Mouse (Mus musculus) gastrocnemius, postnatal 4 days (tissue): ENCODE measurements around the gene Espn. TPM values are rescaled to one million over a fixed set of nuclear protein-coding genes. Genes with fewer than 3 reads are reported as not detected.

ENCODE experiments used
- DNase-seq, 2 experiments: peaks; one replicate each; pipeline ENCODE4 v3.0.0; 2021 to 2022; ENCODE audit warnings: low spot score in 2 of 2, mixed read lengths in 2 of 2
- total RNA-seq, 2 experiments: library from RNA; stranded (reverse); gene quantifications; 2 replicates each; pipeline ENCODE4 v1.2.3; 2021

The Espn gene
- total RNA-seq, 2 experiments from 2014 or later = 1.5 TPM

DNA sequence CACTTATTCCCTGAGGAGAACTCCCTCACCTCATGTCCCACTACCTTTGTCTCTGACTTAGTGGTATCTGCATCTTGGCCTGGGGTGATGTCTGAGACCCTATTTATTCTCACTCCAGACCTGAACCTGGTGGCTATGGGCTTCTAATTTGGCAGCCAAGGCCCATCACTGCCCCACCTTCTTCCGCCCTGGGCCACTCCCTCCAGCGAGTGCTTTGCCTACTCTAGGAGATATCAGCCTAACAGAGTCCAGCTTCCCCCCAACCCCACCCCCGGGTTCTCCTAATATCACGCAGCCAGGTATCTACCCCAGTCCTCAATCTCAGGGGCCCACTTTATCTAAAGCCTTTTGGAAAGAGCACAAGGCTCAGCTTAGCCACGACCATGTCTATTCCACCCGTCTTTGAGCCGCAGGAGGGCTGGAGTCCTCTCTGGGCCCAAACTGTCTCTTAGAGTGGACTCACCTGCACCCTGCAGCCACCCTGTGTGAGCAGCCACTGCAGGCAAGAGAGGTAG, 663 bp downstream of the Espn start:
- DNase-seq = no peak

DNA sequence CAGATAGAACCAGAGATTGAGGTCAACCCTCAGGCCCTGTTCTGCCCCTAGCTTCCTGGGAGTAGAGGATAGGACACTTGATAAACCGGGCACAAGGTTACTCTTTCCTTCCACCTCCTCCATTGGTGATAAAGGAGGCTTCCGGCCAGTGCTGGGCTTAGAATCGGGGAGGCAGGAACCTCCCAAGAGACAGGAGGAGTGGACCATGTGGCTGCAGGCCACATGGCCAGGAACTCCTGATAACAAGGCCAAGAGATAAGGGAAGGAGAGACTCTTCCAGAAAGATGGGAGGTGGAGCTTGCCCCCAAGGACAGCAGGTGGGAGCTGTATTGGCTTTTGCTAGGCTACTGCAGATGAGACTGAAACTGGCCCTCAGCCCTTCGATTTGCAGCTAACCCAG, 1.6 kb downstream of the Espn start:
- DNase-seq = no peak

DNA sequence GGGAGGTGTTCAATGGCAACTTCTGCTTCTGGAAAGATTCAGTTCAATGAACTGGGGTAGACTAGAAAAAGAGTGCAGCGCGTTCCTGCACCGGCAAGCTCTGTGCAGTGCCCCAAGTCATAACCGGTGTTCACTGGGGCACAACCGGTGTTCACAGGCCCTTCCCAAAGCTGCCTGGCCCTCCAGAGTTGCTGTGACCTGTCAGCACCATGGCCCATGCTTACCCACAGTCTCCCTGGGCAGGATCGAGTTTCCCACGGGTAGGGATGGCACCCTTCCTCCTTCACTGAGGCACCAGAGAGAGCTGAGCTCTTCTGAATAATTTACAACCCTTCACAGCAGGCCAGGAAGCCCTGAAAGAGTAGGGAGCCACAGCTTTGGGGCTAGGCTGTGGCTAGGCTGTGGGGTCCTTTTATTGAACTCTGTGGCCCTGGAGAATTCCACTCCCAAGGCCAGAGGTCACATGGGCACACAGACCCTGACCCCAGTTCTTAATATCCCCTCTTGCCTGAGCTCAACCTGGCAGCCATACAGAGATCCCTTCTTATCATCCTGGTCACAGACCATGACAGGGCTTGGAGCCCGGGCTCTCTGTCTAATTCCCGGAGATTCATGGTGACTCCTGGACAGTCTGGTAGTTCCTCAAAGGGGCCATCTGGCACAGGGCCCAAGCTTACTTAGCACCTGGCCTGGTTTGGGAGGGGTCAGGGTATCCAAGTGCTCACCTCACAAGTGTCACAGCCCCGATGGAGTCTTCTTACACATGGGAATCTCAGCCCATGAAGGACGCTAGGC, 5.9 kb downstream of the Espn start:
- DNase-seq = no peak

DNA sequence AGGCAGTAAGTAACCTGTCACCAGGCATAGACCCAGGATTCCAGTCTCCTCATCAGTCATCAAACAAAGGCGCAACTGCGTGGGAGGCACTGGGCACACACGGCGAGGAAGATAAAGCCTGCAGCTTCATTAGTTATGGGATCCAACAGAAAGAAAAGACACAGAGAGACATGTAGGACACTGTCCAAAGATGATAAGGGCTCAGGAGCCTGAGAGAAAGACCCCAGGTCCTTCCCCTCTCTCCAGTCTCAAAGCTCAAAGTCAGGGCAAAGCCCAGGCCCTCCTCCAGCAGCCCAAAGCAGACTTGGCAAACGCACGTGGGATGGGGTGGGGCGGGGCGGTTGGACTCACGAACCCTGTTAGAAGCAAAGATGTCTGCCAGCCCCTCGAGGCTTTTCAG, 6.7 kb downstream of the Espn start:
- no peak for DNase-seq

DNA sequence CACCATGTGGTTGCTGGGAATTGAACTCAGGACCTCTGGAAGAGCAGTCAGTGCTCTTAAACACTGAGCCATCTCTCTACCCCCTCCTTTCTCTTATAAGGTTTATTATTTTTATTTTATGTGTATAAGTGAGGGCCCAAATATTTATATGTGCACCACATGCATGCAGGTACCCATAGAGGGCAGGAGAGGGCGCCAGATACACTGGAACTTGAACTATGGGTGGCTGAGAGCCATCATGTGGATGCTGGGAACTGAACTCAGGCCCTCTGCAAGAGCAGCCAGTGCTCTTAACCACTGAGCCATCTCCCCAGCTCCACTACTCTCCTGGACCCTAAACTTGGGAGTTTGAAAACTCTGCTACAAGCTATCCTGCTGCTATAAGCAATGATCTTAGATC, 8.5 kb downstream of the Espn start:
- DNase-seq = no peak

DNA sequence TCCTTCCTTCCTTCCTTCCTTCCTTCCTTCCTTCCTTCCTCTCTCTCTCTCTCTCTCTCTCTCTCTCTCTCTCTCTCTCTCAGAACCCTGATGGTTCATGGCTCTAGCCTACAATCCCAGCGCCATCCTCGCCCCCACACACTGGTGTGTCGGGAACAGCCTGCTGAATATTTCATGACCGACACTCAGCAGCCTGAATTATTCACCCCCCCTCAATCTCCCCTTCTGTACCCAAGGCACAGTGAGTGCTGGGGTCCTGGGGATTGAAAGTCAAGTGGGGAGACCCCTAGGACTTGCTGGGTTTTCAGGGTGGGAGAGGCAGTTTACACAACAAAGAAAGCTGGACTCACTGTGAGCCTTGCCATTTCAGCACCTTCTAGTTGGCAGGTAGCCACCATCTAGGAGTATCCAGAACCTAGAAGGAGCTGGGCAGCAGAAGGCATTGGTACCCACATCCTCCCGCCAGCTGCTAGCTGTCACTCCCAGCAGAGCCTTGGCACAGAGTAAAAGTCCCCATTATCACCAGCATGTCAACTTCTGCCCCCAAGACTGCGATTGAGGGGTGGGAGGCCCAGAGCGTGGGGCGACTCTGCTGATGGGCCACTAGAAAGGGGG, 10.5 kb downstream of the Espn start:
- no peak for DNase-seq

DNA sequence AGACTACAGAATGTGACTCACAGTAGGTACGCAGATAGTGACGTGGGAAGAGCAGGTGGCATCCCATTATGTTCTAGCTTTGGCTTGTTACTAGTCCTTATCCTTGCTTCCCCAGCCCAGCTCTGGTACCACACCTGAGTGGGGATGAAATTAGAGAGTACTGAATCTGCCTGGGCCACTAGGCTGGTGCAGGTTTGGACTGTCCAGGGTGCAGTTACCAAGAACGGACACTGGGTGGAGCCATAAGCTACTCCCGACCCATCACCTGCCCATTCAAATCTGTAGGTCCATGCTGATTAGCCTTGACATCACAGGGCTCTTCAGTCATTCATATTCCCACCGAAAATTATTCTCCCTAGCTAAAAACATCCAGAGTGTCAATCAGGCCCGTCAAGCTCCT, 11.7 kb downstream of the Espn start:
- no peak for DNase-seq

DNA sequence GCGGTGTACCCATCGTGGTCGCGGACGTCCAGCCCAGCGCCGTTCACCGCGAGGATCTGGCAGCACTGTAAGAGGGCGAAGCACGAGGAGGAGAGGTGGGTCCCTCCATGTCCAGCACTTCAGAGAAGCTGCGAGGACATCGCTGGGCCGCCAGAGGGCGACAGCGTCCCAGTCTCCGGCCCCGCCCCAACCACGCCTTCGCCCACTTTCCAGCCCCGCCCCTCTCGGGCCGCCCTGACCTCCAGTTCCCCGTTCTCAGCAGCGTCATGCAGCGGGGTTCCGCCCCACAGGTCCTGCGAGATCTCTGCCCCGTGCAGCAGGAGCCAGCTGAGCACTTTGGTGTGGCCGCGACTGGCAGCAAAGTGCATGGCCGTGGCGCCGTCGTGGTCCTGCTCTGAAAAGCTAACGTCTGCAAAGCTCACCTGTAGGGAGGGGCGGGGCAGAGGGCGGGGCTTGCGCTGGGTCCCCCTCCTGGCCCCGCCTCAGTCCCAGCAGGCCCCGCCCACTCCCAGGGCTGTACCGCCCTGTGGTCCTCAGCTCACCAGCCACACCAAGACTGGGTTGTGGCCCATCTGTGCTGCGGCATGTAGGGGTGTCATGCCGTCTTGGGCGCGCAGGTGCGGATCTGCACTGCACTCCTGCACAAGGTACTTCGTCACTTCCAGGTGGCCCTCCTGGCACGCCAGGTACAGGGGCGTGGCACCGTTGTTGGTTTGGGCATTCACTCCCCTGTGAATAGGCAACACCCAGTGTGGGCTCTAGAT, 13.5 kb downstream of the Espn start:
- DNase-seq = peak; percentile 77 to 89

DNA sequence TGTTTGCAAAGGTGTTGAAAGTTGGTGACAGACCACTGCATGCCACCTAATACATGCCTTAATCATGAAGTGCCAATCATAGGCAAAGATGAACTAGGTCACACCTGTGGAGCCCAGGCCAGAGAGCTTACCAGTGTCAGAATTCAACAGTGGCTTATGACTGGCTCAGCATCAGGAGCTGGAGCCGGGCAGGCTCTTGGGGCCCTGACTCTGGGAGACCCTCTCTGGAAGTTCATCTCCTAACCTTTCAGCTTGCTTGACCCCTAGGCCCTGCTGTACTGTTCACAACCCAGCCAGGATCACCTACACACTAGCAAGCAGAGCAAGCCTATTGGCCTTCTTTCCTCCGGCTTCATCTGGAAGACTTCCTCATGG, 15.3 kb downstream of the Espn start:
- DNase-seq = no peak

DNA sequence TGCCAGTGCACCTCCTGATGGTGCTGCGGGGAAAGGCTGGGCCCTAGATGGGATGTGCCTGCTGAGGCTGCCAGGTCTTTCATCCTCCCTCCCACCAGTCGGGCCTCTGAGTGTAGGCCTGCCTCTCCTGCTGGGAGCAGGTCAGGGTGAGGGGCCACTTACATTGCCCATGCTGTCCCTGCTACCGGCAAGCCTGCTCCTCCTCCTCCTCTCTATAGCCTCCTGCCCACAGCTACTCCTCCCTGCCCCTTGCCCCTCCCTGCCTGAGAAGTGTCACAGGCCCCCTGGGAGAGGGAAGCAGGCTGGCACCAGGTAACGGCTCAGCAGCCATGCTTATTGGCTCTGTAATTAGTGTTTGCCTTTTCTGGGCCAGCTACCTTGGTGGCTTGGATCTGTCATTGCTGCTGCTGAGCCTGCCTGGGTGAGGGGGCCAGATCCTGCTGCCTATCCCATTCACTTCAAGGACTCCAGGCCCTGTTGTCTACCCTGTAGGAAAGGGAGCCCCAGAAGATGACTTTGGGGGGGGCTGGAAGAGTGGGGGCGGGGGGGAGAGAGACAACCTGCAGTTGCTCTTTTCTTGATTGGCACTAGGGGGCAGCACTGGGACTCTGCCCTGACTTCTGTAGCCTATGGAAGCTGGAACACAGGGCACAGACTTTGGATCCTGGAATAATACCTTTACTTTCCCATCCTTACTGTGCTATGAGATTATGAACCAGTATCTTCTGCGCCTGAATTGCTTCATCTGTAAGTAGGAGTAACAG, 15.9 kb downstream of the Espn start:
- DNase-seq = no peak

DNA sequence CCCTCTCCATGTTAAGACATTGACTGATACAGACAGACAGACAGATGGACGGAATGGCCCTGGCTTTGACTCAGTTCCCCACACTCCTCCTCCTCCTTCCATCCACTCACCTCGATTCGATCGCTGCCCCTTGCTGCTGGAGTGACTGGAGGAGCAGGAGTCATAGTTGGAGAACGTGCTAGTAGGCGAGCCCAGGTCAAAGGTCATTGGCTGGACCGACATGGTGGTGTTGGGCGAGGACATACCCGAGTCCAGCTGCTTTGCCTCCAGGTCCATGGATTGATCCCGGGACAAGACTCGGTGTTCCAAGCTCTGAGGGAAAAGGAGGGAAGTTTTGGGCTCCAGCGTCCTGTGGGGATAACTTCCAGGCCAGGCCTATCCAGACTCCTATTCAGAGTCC, 16.8 kb downstream of the Espn start:
- no peak for DNase-seq

DNA sequence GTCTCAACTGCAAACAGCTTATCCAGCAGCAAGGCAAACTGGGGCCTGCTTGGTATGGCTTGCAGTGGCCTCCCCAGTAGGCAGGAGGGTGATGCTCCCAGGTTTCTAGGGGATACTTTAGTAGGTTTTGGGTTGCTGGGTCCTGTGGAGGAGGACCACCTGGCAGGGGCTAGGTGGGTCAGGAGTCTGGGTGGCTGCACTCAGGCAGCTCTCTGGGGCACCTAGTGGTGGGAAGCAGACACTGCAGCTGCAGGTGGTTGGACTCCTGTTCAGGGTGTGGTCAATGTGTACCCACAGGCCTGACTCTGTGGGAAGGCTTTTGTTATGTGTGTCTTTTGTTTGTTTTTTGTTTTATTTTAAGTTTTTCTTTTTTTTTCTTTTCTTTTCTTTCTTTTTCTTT, 17.7 kb downstream of the Espn start:
- DNase-seq = no peak

DNA sequence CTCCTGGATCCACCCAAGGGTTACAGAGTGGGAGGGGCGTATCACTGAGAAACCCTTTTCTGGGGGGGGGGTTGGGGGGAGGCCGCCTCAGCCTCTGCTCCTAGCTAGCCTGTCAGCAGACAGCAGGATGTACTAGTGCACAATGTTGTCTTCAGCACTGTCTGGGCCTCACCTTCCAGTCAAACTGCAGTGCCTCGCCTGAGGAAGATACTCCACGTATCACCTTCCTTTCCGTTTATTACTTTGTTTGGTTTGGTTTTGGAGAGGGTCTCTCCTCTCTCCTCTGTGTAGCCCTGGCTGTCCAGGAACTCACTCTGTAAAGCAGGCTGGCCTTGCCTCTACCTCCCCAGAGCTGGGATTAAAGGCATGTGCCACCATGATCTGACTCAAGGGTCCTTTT, 19.0 kb downstream of the Espn start:
- no peak for DNase-seq

DNA sequence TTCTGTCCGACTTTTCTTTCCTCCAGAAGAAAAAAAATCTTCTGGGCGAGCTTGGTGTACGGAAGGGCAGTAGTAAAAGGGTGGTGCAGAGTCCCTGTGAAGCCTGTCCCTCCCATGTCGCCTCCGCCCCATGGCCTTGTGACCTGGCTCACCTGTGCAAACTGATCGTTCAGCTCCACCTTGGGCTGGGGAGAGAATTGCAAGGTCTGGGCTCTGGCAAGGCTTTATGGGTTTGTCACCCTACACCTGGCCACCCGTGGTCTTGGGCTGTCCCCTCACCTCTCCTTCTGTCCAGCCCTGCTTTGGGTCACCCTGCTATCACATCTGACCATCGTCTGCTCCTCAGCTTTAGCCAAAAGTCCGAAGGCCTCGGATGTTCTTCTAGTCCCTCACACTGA, 19.4 kb downstream of the Espn start:
- no peak for DNase-seq

DNA sequence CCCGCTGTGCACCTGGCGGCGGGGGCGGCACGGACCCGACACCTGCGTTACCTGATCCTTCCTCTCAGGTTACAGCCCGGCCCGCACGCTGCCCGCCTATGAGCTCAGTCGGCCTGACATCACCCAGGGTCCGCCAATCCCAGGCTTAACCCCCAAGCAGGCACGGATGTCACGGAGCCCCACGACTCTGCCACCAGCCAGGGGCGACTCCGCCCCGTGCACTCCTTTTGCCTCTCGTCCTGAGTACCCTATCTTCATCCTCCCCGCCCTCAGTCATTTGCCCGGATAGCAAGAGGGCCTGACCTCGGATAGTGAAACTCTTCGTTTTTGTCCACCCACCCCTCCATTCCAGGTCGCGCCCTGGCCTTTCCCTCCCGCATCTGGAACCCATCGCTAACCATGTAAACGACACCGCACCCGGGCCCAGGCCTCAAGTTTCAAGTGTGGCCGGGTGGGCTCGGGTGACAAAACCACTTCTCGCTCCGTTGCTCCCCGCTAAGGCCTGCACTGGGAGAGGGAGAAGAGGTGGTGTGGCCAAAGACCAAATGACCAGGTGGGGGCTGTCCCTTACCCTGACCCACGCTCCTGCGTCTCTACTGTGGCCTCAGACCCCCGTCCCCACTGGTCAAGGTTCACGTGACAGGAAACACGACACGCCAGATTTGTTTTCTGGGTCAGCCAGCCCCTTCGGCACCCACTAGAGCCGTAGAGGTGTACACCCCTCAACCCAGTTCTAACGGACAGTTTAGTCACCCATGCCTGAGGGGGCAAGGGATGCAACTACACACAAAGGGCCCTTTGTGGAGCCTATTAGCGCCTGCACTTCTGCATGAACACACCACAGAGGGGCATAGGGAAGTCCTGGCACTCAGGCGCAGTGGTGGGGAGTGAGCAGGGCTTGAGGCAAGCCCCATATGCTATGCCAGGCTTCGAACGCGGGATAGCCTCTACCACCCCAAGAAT, 20.1 kb downstream of the Espn start:
- DNase-seq = no peak

DNA sequence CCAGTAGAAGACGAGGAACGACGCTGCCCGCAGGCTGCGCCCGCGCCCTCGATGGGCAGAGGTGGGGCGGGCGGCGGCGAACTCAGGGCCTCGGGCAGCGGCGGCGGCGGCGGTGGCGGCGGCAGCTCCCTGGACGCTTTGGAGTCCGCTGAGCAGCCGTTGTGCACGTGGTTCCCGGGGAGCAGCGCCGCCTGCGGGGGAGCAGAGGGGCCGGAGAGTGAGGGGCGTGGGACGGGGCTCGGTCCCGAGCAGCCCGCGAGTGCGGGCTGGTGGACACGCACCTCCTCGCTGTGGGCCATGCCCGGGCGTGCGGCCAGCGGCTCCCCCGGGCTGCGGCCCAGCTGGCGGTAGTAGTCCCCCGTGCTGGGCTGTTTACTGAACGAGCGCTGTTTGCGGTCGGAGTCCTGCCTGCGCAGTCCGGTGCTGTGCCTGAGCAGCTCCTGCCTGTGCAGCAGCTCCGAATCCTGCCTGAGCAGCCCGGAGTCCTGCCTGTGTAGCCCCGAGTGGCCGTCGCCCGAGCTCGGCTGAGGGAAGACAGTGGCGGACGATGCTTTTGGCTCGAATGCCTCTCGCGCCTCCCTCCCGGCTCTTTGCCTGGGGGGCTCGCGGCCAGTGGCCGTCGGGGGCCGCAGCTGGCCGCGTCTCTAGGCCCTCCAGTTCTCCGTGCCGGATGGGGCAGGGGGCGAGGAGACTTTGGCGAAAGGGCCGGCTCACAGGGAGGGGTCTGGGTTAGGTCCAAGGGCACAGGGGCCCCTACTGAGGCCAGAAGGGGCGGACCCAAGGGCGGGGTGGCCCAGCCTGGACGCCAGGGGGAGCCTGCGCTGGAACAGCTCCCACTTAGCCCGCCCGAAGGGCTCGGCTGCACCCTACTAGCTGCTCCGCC, 21.2 kb downstream of the Espn start:
- DNase-seq = peak in 1 of 2 experiments; percentile 72

DNA sequence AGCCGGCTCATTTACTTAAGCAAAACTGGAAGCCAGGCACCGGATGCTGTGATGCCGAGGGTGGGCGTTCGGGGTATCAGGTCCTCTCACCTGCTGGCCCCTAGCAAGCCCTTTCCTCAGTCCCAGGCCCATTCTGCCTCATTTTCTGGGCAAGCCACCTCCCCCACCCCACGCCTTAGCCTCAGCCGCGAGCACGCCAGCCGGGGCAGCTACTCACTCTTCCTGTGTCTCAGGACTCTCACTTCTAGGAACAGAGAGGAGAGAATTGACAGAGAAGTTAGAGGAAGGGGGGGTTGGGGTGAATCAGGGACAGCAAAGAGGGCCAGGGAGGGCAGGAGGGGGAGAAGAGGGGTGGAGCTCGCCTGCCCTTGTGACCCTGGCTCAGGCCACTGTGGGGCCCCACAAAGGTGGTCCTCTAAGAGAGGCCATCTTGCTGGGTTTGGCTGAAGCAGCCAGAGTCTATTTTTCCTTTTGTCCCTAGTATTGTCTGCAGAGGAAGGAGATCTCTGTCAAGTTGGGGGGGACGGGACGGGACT, 22.7 kb downstream of the Espn start:
- DNase-seq = no peak

DNA sequence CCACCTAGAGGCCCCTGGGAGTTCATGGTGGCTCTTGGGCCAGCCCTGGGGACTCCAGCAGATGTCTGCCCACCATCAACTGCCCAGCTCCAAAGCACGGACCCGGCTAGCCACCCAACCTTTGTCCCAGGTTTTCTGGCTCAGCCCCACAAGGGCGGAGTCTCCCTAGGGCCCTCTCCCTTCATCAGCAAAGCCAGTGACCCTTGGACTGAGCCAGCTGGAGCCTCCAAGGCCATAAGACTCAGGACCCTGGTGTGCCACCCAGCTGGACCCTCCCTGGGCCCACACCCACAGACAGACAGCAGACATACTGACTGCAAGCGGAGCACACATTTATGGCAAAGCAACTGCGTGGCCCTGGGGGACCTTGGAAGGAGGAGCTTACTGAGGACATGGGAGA, 23.4 kb downstream of the Espn start:
- no peak for DNase-seq

DNA sequence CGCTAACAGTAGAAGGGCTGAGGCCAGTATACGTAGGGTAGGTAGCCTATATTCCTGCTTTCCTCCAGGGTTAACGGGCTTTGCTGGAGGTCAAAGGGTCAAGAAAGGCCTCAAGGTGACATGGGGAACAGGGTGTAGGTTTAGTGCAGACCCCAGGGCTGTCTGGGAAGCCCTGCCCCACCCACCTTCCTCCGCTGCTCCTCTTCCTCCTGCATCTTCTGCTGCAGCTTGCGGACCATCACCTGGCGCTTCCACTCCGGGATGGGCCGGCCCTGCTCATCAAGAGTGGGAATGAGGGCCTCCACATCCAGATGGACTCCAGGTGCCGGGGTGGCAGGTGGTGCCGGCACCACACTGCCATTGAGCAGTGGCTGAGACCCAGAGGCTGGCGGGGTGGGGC, 24.3 kb downstream of the Espn start:
- DNase-seq = no peak
